Mouse (Mus musculus) liver, embryonic 11.5 days (tissue): ENCODE measurements around the gene Ugt1a1. TPM values are rescaled to one million over a fixed set of nuclear protein-coding genes. Genes with fewer than 3 reads are reported as not detected.
A peak's percentile ranks its signal among the peaks of the same experiment; 100 is the strongest.
"Not testable (repeated sequence)": the region's sequence is repeated elsewhere in the genome, so short reads cannot be mapped to it uniquely, and the experiment has no call there.

ENCODE experiments used
- ATAC-seq: fragments of 200-750 bp; cut with Nextera tagmentation; replicated peaks from 2 replicates; pipeline ENCODE4 v1.8.0; 2017; ENCODE audit warnings: moderate number of reproducible peaks, mild to moderate bottlenecking, moderate TSS enrichment, moderate library complexity; ENCODE audit not compliant: low FRiP score
- DNase-seq: peaks from one replicate; pipeline ENCODE4 v3.0.0-alpha.2; 2017; ENCODE audit warnings: low spot score
- H3K27ac ChIP-seq: fragments of 300-500 bp; sonication (generic); 2 replicates; pipeline ENCODE4 v1.5.1; 2014; ENCODE audit warnings: mild to moderate bottlenecking, low read depth, low read length, control low read depth
- H3K27me3 ChIP-seq: fragments of 300-500 bp; sonication (generic); replicated peaks from 2 replicates; pipeline ENCODE4 v1.6.1; 2014; ENCODE audit warnings: low read length, mixed read lengths; ENCODE audit not compliant: control insufficient read depth, insufficient read depth
- H3K36me3 ChIP-seq: fragments of 300-500 bp; sonication (generic); 2 replicates; pipeline ENCODE4 v1.6.1; 2014; ENCODE audit warnings: mild to moderate bottlenecking, low read length, moderate library complexity, mixed read lengths; ENCODE audit not compliant: control insufficient read depth, insufficient read depth
- H3K4me1 ChIP-seq: fragments of 300-500 bp; sonication (generic); replicated peaks from 2 replicates; pipeline ENCODE4 v1.6.1; 2014; ENCODE audit warnings: low read length, mixed read lengths; ENCODE audit not compliant: control insufficient read depth, insufficient read depth
- H3K4me2 ChIP-seq: fragments of 300-500 bp; sonication (generic); 2 replicates; pipeline ENCODE4 v1.6.1; 2014; ENCODE audit warnings: mild to moderate bottlenecking, control low read depth, moderate library complexity
- H3K4me3 ChIP-seq: fragments of 300-500 bp; sonication (generic); 2 replicates; pipeline ENCODE4 v1.5.1; 2014; ENCODE audit warnings: low read depth, low read length, control low read depth
- H3K9ac ChIP-seq: fragments of 300-500 bp; sonication (generic); 2 replicates; pipeline ENCODE4 v1.6.1; 2014; ENCODE audit warnings: low read depth, low read length, control low read depth
- H3K9me3 ChIP-seq: fragments of 300-500 bp; sonication (generic); 2 replicates; pipeline ENCODE4 v1.6.1; 2016; ENCODE audit warnings: low read length, inconsistent platforms, mixed read lengths; ENCODE audit not compliant: control insufficient read depth
- WGBS: fragments of 180-500 bp; shearing (Covaris S2); extraction: QIAGEN DNeasy Blood & Tissue Kit; methylation state at CpG from one replicate; pipeline ENCODE4 v1.1.7; 2014; 5-methylcytosine and 5-hydroxymethylcytosine counted together
- polyA plus RNA-seq: library from polyadenylated mRNA; unstranded; fragments of >200 nt; fragmentation: Nextera tagmentation; extraction: Ambion mirVana; gene quantifications from 2 replicates; pipeline ENCODE4 v1.2.1, GENCODE M21; 2014

The Ugt1a1 gene
- polyA plus RNA-seq, 1 experiment from 2014 or later, result not detected

- H3K9me3 ChIP-seq, result peaks cover 29% of the 10 kb centered on the region
- not testable (repeated sequence) for H3K27ac ChIP-seq, ATAC-seq, H3K9ac ChIP-seq, H3K27me3 ChIP-seq, H3K4me3 ChIP-seq, H3K4me2 ChIP-seq, H3K36me3 ChIP-seq, H3K4me1 ChIP-seq
- peak; percentile 33 for DNase-seq
These were observed 11.3 kb downstream of the Ugt1a1 start for GRCm38 (mm10) chr1:88223011-88223515.

DNA sequence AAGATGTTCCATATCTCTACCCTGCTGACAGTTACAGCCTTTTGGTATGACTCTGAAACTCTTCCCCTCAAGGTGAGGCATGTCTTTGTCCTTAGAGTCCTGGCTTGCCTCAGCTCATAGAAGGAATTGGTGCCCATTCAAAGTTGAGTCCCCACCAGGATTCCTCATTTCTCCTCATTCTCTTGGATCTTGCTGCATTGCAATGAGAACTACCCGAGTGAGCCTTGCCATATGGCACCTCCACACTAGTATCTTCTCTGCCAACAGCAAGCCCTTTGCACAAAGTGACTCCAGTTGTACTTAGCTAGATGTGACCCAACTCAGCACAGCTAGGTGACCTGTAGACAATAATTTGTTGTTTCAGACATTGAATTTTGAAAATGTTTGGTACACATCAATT lies 11.8 kb downstream of the Ugt1a1 start:
- WGBS, result 41% methylated on average over 1 of the region's 1 CpGs
- Histone ChIP-seq H3K4me2 (no peak overlapping the region), H3K27me3 (no peaks in the 10 kb centered on the region), H3K9me3 (peaks cover 34% of the 10 kb centered on the region), H3K9ac (no peak overlapping the region), H3K4me3 (no peak overlapping the region), H3K36me3 (no peaks in the 10 kb centered on the region), H3K4me1 (no peaks in the 10 kb centered on the region), H3K27ac (no peak overlapping the region)
- ATAC-seq, result no peak
- peak; percentile 46 for DNase-seq

DNA sequence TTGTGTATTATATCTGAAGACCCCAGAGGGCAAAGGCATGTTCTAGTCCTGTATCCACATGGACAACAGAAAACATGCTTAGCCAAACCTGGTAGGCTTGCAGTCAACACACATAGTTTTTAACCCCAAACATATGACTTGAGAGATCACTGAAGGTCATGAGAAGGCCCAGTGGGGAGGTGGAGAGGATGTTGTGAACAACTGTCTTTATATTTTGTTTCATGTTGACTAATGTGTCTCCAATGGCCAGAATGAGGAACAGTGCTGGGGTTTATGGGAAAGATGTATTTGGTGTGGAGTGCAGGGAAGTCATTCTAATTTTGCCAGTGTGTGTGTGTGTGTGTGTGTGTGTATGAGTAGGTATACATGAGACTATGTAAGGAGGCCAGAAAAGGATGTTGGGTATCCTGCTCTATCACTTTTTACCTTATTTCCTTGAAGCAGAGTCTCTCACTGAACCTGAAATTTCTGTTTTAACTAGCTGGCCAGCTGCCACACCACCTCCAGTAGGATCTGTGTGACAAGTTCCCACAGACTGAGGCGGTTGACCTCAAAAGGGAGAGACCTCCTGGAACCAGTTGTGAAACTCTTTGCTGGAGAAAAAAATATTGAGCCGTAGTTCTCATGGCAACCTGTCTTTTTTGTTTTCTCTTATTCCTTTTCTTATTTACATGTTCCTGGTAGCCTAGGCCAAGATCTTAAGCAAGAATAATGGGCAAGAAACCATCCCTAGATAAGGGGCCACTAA lies 12.4 kb downstream of the Ugt1a1 start:
- Histone ChIP-seq H3K36me3 (no peaks in the 10 kb centered on the region), H3K4me1 (no peaks in the 10 kb centered on the region), H3K9ac (no peak overlapping the region), H3K9me3 (peaks cover 41% of the 10 kb centered on the region), H3K27ac (no peak overlapping the region), H3K4me2 (no peak overlapping the region), H3K4me3 (no peak overlapping the region), H3K27me3 (no peaks in the 10 kb centered on the region)
- DNase-seq, result peak; percentile 38
- no peak for ATAC-seq
- WGBS, result 57% methylated on average over 2 of the region's 2 CpGs

DNA sequence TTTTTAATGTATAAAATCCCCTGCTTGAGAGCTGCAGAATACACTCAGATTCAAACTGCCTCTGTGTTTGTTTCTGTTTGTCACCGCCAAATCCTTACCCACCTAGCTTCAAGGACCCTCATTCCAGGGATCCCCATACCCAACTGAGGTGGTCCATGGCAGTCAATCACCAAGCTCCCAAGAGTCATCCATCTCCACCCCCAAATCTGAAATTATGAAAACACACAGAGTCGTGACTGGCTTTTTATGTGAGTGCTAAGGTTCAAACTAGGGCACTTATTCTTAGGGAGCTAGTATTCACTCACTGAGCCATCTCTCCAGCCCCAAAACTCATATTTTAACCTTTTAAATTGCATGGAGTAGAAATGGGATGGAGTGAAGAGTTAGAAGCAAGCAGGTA lies 13.5 kb downstream of the Ugt1a1 start:
- peaks cover 52% of the 10 kb centered on the region for H3K9me3 ChIP-seq
- H3K9ac ChIP-seq, H3K27me3 ChIP-seq, H3K4me2 ChIP-seq, H3K4me1 ChIP-seq, H3K36me3 ChIP-seq, H3K4me3 ChIP-seq, H3K27ac ChIP-seq, ATAC-seq: not testable (repeated sequence)
- peak; percentile 30 for DNase-seq
- 36% methylated on average over 2 of the region's 2 CpGs for WGBS

DNA sequence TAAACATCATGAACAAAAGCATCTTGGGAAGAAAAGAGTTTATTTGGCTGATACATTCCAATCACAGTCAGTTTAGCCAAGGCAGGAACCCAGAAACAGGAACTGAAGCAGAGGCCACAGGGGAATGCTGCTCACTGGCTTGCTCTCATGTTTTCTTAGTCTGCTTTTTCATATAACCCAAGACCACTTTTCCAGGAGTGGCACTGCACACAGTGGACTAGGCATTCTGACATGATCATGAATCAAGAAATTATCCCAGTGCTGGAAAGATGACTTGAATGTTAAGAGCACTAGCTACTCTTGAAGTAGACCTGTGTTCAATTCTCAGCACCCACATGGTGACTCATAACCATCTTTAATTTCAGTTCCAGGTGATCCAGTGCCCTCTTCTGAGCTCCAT lies 14.0 kb downstream of the Ugt1a1 start:
- Histone ChIP-seq H3K4me3 (no peak overlapping the region), H3K36me3 (no peaks in the 10 kb centered on the region), H3K9me3 (peaks cover 56% of the 10 kb centered on the region), H3K4me1 (no peaks in the 10 kb centered on the region), H3K4me2 (no peak overlapping the region), H3K27ac (no peak overlapping the region), H3K9ac (no peak overlapping the region), H3K27me3 (no peaks in the 10 kb centered on the region)
- ATAC-seq (no peak), DNase-seq (peak; percentile 31)

DNA sequence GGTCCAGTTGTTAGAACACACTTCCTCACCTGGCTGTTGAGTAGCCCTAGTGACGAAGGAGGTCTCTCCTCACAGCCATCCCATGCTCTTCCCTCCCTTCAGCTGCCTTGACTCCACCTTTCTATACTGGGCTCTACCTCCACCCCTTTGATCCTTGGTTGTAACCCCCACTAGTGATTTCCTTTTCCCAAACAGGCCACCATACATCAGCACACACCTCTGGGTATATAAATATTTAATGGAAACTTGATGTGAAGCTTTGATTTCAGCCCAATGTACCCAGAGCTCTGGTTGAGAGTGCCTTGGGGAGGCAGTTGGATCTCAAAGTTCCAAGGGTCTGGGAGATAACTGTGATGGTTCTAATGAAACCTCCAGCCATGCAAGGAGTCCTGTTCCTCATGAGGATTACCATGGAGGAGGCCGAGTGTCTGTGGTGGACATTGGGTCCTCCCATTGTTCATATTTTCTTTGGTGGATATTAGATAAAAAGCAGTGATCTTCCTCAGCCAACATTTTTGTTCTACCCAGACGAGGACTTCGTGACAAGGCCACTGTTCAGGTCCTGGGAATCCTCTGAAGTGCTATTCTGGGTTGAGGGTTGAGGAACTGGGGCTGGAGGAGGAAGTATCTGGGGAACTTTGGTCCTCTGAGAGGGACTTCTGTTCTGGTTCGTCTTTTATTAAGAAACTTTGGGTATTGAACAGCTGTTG lies 15.1 kb downstream of the Ugt1a1 start, which contains the start of gene Mroh2a:
Gene Mroh2a (plus strand): TSS at position 317 of the 710 bp plus-strand sequence.
- H3K4me3 ChIP-seq, result no peak within 1 kb of the TSS
- H3K9me3 ChIP-seq, result peaks cover 67% of the 10 kb centered on the region
- H3K36me3 ChIP-seq, result no peaks in the 10 kb centered on the region
- H3K27ac ChIP-seq, result no peak within 1 kb of the TSS
- H3K4me1 ChIP-seq, result no peaks in the 10 kb centered on the region
- no peak within 1 kb of the TSS for H3K9ac ChIP-seq
- H3K27me3 ChIP-seq, result no peaks in the 10 kb centered on the region
- ATAC-seq, result no peak
- DNase-seq, result peak; percentile 33
- 50% methylated on average over 5 of the region's 5 CpGs for WGBS
- H3K4me2 ChIP-seq, result no peak within 1 kb of the TSS

DNA sequence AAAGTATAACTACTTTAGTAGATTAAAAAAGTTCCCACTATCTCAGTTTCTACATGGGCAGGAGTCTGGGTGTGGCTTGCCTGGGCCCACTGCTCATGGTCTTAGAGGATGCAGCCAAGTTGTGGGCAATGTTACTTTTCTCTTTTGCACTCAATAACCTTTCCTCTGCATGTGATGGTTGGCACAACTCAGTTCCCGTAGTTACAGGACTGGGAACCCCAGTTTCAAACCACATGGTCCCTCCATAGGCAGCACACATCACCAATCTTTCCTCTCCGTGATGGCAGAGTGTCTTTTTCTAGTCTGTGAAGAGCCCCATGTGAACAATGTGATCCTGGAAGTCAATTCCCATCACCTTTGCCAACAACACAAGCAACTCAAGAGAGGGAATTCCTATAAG lies 15.7 kb downstream of the Ugt1a1 start:
- DNase-seq, result no peak
- Histone ChIP-seq H3K9ac (no peak overlapping the region), H3K27ac (no peak overlapping the region), H3K4me1 (no peaks in the 10 kb centered on the region), H3K4me3 (no peak overlapping the region), H3K4me2 (no peak overlapping the region), H3K36me3 (no peaks in the 10 kb centered on the region), H3K27me3 (no peaks in the 10 kb centered on the region), H3K9me3 (peaks cover 70% of the 10 kb centered on the region)
- ATAC-seq, result no peak
- 54% methylated on average over 2 of the region's 2 CpGs for WGBS

DNA sequence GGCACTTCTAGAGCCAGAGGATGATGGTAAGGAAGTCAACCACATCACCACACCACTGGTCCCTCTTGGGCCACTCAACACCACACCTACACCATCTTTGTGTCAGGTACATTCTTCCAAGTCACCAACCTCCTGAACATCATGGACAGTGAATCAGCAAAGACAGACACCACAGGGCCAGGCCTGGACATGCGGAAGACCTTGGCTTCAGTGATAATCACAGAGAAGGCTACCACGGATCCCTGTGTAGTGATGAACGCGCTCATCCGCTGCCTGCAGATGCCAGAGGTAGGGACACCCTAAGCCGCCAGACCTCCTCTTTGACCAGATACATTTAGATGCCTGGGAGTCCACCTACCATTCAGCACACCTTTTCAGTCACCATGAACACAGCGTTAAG lies 16.4 kb downstream of the Ugt1a1 start:
- peaks cover 76% of the 10 kb centered on the region for H3K9me3 ChIP-seq

DNA sequence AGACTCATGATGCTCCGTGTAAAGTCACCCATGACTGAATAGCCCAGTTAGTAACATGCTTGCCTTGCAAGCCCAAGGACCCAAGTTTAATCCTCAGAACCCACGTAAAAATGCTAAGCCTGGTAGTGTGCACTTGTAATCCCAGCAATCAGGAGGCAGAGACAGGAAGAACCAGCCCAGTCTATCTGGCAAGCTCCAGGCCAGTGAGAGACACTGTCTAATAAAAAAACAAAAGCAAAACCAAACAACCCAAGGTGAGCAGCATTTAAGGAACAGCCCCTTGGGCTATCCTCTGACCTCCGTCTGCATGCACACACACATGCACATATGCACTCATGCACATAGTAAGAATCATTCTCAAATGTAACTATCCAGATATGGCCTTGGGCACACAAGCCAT lies 17.8 kb downstream of the Ugt1a1 start:
- H3K9me3 ChIP-seq, result peaks cover 89% of the 10 kb centered on the region
- no peaks in the 10 kb centered on the region for H3K4me1 ChIP-seq
- no peak overlapping the region for H3K4me2 ChIP-seq
- no peak overlapping the region for H3K4me3 ChIP-seq
- ATAC-seq (no peak), DNase-seq (no peak)
- 72% methylated on average over 3 of the region's 3 CpGs for WGBS
- no peaks in the 10 kb centered on the region for H3K27me3 ChIP-seq
- no peaks in the 10 kb centered on the region for H3K36me3 ChIP-seq
- no peak overlapping the region for H3K9ac ChIP-seq
- no peak overlapping the region for H3K27ac ChIP-seq

More for the DNA sequence above, 16.4 kb downstream of the Ugt1a1 start:
- no peaks in the 10 kb centered on the region for H3K4me1 ChIP-seq
- no peaks in the 10 kb centered on the region for H3K36me3 ChIP-seq
- ATAC-seq, result no peak
- H3K4me2 ChIP-seq, result no peak overlapping the region
- no peak overlapping the region for H3K9ac ChIP-seq
- 66% methylated on average over 7 of the region's 7 CpGs for WGBS
- no peak for DNase-seq
- H3K27me3 ChIP-seq, result no peaks in the 10 kb centered on the region
- H3K27ac ChIP-seq, result no peak overlapping the region
- H3K4me3 ChIP-seq, result no peak overlapping the region
